12 mouse cellular contexts compared by ENCODE assay signal in the genomic region with DNA sequence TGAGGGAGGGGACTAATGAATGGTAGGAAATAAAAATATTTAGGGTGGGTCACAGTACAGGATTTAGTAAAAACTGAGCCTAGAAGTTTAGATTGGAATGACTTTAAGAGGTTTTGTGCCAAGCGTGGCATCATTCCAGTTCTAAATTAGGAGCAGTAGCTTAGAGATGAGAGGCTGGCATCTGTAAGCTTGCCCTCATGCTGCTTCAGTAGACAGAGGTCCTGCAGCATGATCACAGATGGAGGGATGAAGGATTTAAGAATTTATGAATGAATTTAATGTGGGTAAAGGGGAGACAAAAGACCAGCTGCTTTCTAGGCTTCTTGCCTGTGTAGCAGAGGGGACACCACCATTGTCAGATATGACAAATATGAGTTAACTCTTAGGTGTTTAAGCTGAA. TPM values are rescaled to one million over a fixed set of nuclear protein-coding genes. Genes with fewer than 3 reads are reported as not detected.
DNase-seq lines count a peak whose midpoint lies in the region; ATAC-seq and TF ChIP-seq lines count a peak whose summit lies in the region.
"Had no signal": no experiment of that assay in that cellular context is flagged by ENCODE, and none has a peak within 500 bp of the region (broad histone marks: within the 10 kb centered on the region; RNA-seq: fewer than 3 reads in every experiment).

No protein-coding gene starts in this region.

- peak; percentile 77 for DNase-seq in heart, adult 11 months
- peak; percentile 23 for DNase-seq in lung, postnatal 10 days
- no peak for DNase-seq in lung, postnatal 4 days
- peak; percentile 30 to 70 for DNase-seq in cerebellum, adult 2 months
- peak; percentile 42 for DNase-seq in skeletal muscle tissue, adult 2 months (ENCODE audit: low read depth, low spot score)
- DNase-seq in right cerebral cortex, adult 2 months (ENCODE audit: low spot score in 2 of 2), result no peak
- DNase-seq: kidney, adult 8-10 months had no signal

- no peaks in the 10 kb centered on the region for H3K36me3 ChIP-seq in heart, embryonic 11.5 days (ENCODE audit: control insufficient read depth, insufficient read depth, low read length)
- H3K36me3 ChIP-seq: liver, embryonic 12.5 days; stomach, embryonic 15.5 days had no signal

- H3K9me3 ChIP-seq in heart, embryonic 11.5 days (replicated peaks; ENCODE audit: control insufficient read depth, low read length), result no peaks in the 10 kb centered on the region
- H3K9me3 ChIP-seq: liver, embryonic 12.5 days; megakaryocyte, embryonic 14.5 days; stomach, embryonic 15.5 days had no signal

- H3K4me3 ChIP-seq in heart, embryonic 11.5 days (ENCODE audit: low read depth, low read length), result no peak overlapping the region
- H3K4me3 ChIP-seq in cerebellum, adult 2 months (replicated peaks; ENCODE audit: insufficient read depth, low read depth, low read length), result no peak overlapping the region
- H3K4me3 ChIP-seq: erythroblast, embryonic 14.5 days; liver, embryonic 12.5 days; megakaryocyte, embryonic 14.5 days; stomach, embryonic 15.5 days had no signal

- ATAC-seq in heart, embryonic 11.5 days (replicated peaks; ENCODE audit: insufficient number of reproducible peaks, low FRiP score, low TSS enrichment), result no peak
- ATAC-seq: liver, embryonic 12.5 days had no signal

- H3K9ac ChIP-seq in heart, embryonic 11.5 days (ENCODE audit: low read depth, low read length), result no peak overlapping the region
- H3K9ac ChIP-seq: liver, embryonic 12.5 days; stomach, embryonic 15.5 days had no signal

- H3K4me1 ChIP-seq in heart, embryonic 11.5 days (ENCODE audit: control insufficient read depth, insufficient read depth, low read length), result peaks cover 8% of the 10 kb centered on the region; the same call in 1 of the 2 replicates
- H3K4me1 ChIP-seq in cerebellum, adult 2 months (ENCODE audit: control insufficient read depth, insufficient read depth, low read length), result peaks cover 9% of the 10 kb centered on the region; the same call in 1 of the 2 replicates

- no peaks in the 10 kb centered on the region for H3K27me3 ChIP-seq in heart, embryonic 11.5 days (ENCODE audit: control insufficient read depth, insufficient read depth, low read length)
- no peaks in the 10 kb centered on the region for H3K27me3 ChIP-seq in cerebellum, adult 2 months (ENCODE audit: control insufficient read depth, insufficient read depth, low read length)
- H3K27me3 ChIP-seq: liver, embryonic 12.5 days; megakaryocyte, embryonic 14.5 days; stomach, embryonic 15.5 days had no signal

- no peak for TF ChIP-seq POLR2A in cerebellum, adult 2 months (IDR thresholded peaks at IDR 0.05; ENCODE audit: borderline replicate concordance, insufficient read depth, low read length)

- no peak for TF ChIP-seq CTCF in cerebellum, adult 2 months (IDR thresholded peaks at IDR 0.05; ENCODE audit: borderline replicate concordance, insufficient read depth, low read depth, low read length)

- H3K27ac ChIP-seq in heart, embryonic 11.5 days (ENCODE audit: low read depth, low read length), result no peak overlapping the region
- no peak overlapping the region for H3K27ac ChIP-seq in cerebellum, adult 2 months (ENCODE audit: insufficient read depth, low read length)
- H3K27ac ChIP-seq: liver, embryonic 12.5 days; stomach, embryonic 15.5 days had no signal

- WGBS in heart, embryonic 11.5 days (ENCODE audit: insufficient replicate concordance), result 68% methylated on average over 1 of the region's 1 CpGs
- 8% methylated on average over 1 of the region's 1 CpGs for WGBS in cerebellum, adult 2 months

- no peak overlapping the region for H3K4me2 ChIP-seq in heart, embryonic 11.5 days
- H3K4me2 ChIP-seq: liver, embryonic 12.5 days; stomach, embryonic 15.5 days had no signal

RNA-seq across cellular contexts. Expression of gene Stk38l, which starts 14.1 kb away (rescaled TPM):
- polyA plus RNA-seq in heart, embryonic 11.5 days (2014; fragmentation: Nextera tagmentation; extraction: Ambion mirVana), result 42.4 and 46.7 TPM in 2 replicates
- polyA plus RNA-seq in cerebellum, adult 2 months (2012; rRNA removed), result 14.4 and 16.4 TPM in 2 replicates

RNA-seq across cellular contexts. Expression of gene Arntl2, which starts 57.0 kb away (rescaled TPM):
- polyA plus RNA-seq in heart, embryonic 11.5 days (2014; fragmentation: Nextera tagmentation; extraction: Ambion mirVana), result 1.9 and 3.3 TPM in 2 replicates
- 12.2 and 15.0 TPM in 2 replicates for polyA plus RNA-seq in cerebellum, adult 2 months (2012; rRNA removed)
- polyA plus RNA-seq: erythroblast, embryonic 14.5 days had no signal

Comparison
In these comparisons a context has a peak if more than half of its experiments do, and no peak if none do; other contexts are left out.
1. DNase-seq: peak in heart, adult 11 months (single experiment), lung, postnatal 10 days (single experiment), cerebellum, adult 2 months (2 of 2) and skeletal muscle tissue, adult 2 months (single experiment); none in lung, postnatal 4 days (0 of 2) and right cerebral cortex, adult 2 months (0 of 2).